Mouse (Mus musculus): ENCODE results near the gene Abr.

Abr gene

GRCm38 (mm10) chr11:76458730-76459129, 163.4 kb downstream of the Abr start:
- DNase-seq (ENCODE audit: low read depth): no peak

- no peak for DNase-seq (ENCODE audit: low read depth)
Measured at GRCm38 (mm10) chr11:76456897-76457296, 165.2 kb downstream of the Abr start.

GRCm38 (mm10) chr11:76456233-76456632, 165.9 kb downstream of the Abr start:
- DNase-seq (ENCODE audit: low read depth): peak; percentile 53

- peak; percentile 39 for DNase-seq (ENCODE audit: low read depth)
Measured at GRCm38 (mm10) chr11:76454492-76454891, 167.6 kb downstream of the Abr start.

- DNase-seq (ENCODE audit: low read depth): no peak
Measured at GRCm38 (mm10) chr11:76450202-76450561, 171.9 kb downstream of the Abr start.

- no peak for DNase-seq (ENCODE audit: low read depth)
Measured at GRCm38 (mm10) chr11:76449520-76450201, 172.5 kb downstream of the Abr start.

GRCm38 (mm10) chr11:76446251-76446650, 175.9 kb downstream of the Abr start:
- DNase-seq (ENCODE audit: low read depth): peak; percentile 29

GRCm38 (mm10) chr11:76445459-76445858, 176.7 kb downstream of the Abr start:
- DNase-seq (ENCODE audit: low read depth): no peak

GRCm38 (mm10) chr11:76439666-76440065, 182.4 kb downstream of the Abr start:
- no peak for DNase-seq (ENCODE audit: low read depth)

- DNase-seq (ENCODE audit: low read depth): no peak
Measured at GRCm38 (mm10) chr11:76436864-76437437, 185.2 kb downstream of the Abr start.

- no peak for DNase-seq (ENCODE audit: low read depth)
Measured at GRCm38 (mm10) chr11:76436009-76436408, 186.1 kb downstream of the Abr start.

- DNase-seq (ENCODE audit: low read depth): no peak
Measured at GRCm38 (mm10) chr11:76429966-76430631, 192.0 kb downstream of the Abr start.

GRCm38 (mm10) chr11:76429556-76429955, 192.6 kb downstream of the Abr start:
- no peak for DNase-seq (ENCODE audit: low read depth)

- no peak for DNase-seq (ENCODE audit: low read depth)
Measured at GRCm38 (mm10) chr11:76429046-76429445, 193.1 kb downstream of the Abr start.

GRCm38 (mm10) chr11:76427781-76428180, 194.3 kb downstream of the Abr start:
- no peak for DNase-seq (ENCODE audit: low read depth)

GRCm38 (mm10) chr11:76425749-76426148, 196.4 kb downstream of the Abr start:
- DNase-seq (ENCODE audit: low read depth): no peak

GRCm38 (mm10) chr11:76420896-76421295, 201.2 kb downstream of the Abr start:
- DNase-seq (ENCODE audit: low read depth): no peak

- no peak for DNase-seq (ENCODE audit: low read depth)
Measured at GRCm38 (mm10) chr11:76419179-76419578, 202.9 kb downstream of the Abr start.

GRCm38 (mm10) chr11:76418423-76418822, 203.7 kb downstream of the Abr start:
- DNase-seq (ENCODE audit: low read depth): no peak

GRCm38 (mm10) chr11:76415985-76416384, 206.1 kb downstream of the Abr start:
- DNase-seq (ENCODE audit: low read depth): no peak

GRCm38 (mm10) chr11:76415001-76415400, 207.1 kb downstream of the Abr start:
- no peak for DNase-seq (ENCODE audit: low read depth)

GRCm38 (mm10) chr11:76413202-76413601, 208.9 kb downstream of the Abr start:
- no peak for DNase-seq (ENCODE audit: low read depth)

GRCm38 (mm10) chr11:76410826-76411225, 211.3 kb downstream of the Abr start:
- peak; percentile 55 for DNase-seq (ENCODE audit: low read depth)

Data from c-Kit-positive CD71-positive TER-119-negative erythroid progenitor cells, embryonic 14.5 days (primary cell).